Mouse (Mus musculus) heart, embryonic 14.5 days (tissue): ENCODE data around the gene 4430402I18Rik. TPM values are rescaled to one million over a fixed set of nuclear protein-coding genes. Genes with fewer than 3 reads are reported as not detected.

Source experiments
- ATAC-seq: fragments of 200-750 bp; cut with Nextera tagmentation; 2 replicates; pipeline ENCODE4 v1.8.0; 2017; ENCODE audit warnings: low read depth, moderate TSS enrichment; ENCODE audit not compliant: insufficient number of reproducible peaks, insufficient read depth, low FRiP score
- H3K27ac ChIP-seq, 2 experiments: fragments of 200-500 bp in 1 of 2; fragments of 300-500 bp in 1 of 2; sonication (generic) in 1 of 2; replicated peaks in 1 of 2; 2 replicates each; pipeline ENCODE4 v1.5.1; 2012 to 2014; ENCODE audit warnings: low read depth in 2 of 2, low read length in 2 of 2, control low read depth in 1 of 2, mild to moderate bottlenecking in 1 of 2, mixed read lengths in 1 of 2; ENCODE audit not compliant: control insufficient read depth in 1 of 2, insufficient read depth in 1 of 2
- H3K27me3 ChIP-seq: fragments of 300-500 bp; sonication (generic); 2 replicates; pipeline ENCODE4 v1.6.1; 2014; ENCODE audit warnings: mild to moderate bottlenecking, low read length, control low read depth; ENCODE audit not compliant: control insufficient read depth, insufficient read depth
- H3K36me3 ChIP-seq: fragments of 300-500 bp; sonication (generic); 2 replicates; pipeline ENCODE4 v1.6.1; 2014; ENCODE audit warnings: mild to moderate bottlenecking, control low read depth, low read length, mixed read lengths; ENCODE audit not compliant: control insufficient read depth, insufficient read depth
- H3K4me1 ChIP-seq, 2 experiments: fragments of 200-500 bp in 1 of 2; fragments of 300-500 bp in 1 of 2; sonication (generic) in 1 of 2; 2 replicates each; pipeline ENCODE4 v1.6.1; 2012 to 2014; ENCODE audit warnings: low read length in 2 of 2, control low read depth in 1 of 2, mixed read lengths in 1 of 2; ENCODE audit not compliant: control insufficient read depth in 2 of 2, insufficient read depth in 2 of 2
- H3K4me2 ChIP-seq: fragments of 300-500 bp; sonication (generic); 2 replicates; pipeline ENCODE4 v1.6.1; 2014; ENCODE audit warnings: mild to moderate bottlenecking, low read length
- H3K4me3 ChIP-seq, 2 experiments: fragments of 200-500 bp in 1 of 2; fragments of 300-500 bp in 1 of 2; sonication (generic) in 1 of 2; 2 replicates each; pipeline ENCODE4 v1.5.1; 2012 to 2014; ENCODE audit warnings: low read length in 2 of 2, mild to moderate bottlenecking in 2 of 2, control low read depth in 1 of 2, low read depth in 1 of 2, moderate library complexity in 1 of 2; ENCODE audit not compliant: control insufficient read depth in 1 of 2, insufficient read depth in 1 of 2
- H3K9ac ChIP-seq: fragments of 300-500 bp; sonication (generic); 2 replicates; pipeline ENCODE4 v1.6.1; 2014; ENCODE audit warnings: mild to moderate bottlenecking, low read length
- H3K9me3 ChIP-seq: fragments of 300-500 bp; sonication (generic); 2 replicates; pipeline ENCODE4 v1.6.1; 2016; ENCODE audit warnings: low read length, control low read depth; ENCODE audit not compliant: control insufficient read depth
- WGBS: fragments of 180-500 bp; shearing (Covaris S2); extraction: QIAGEN DNeasy Blood & Tissue Kit; methylation state at CpG from one replicate; pipeline ENCODE4 v1.1.7; 2014; 5-methylcytosine and 5-hydroxymethylcytosine counted together
- polyA plus RNA-seq: library from polyadenylated mRNA; unstranded; fragments of >200 nt; fragmentation: Nextera tagmentation; extraction: Ambion mirVana; gene quantifications from 2 replicates; pipeline ENCODE4 v1.2.1, GENCODE M21; 2014

The 4430402I18Rik gene
- polyA plus RNA-seq, 1 experiment from 2014 or later = 8.2 TPM

- peak within 1 kb of the TSS; percentile 71 for H3K4me2 ChIP-seq
- peak within 1 kb of the TSS; percentile 87 for H3K9ac ChIP-seq
- under 1% methylated on average over 37 of the region's 37 CpGs for WGBS
- peaks cover 0 to 15% of the 10 kb centered on the region in 2 experiments; a peak in 2 of 4 replicates for H3K4me1 ChIP-seq
- no peaks in the 10 kb centered on the region for H3K27me3 ChIP-seq
- peak; percentile 97 for ATAC-seq
- H3K4me3 ChIP-seq = peak within 1 kb of the TSS; percentile 70 to 91
- peak within 1 kb of the TSS; percentile 94 to 97 for H3K27ac ChIP-seq
- H3K36me3 ChIP-seq = peaks cover 19% of the 10 kb centered on the region
- H3K9me3 ChIP-seq = no peaks in the 10 kb centered on the region
Measured at GRCm38 (mm10) chr19:28990194-28990589, 22.6 kb upstream of the 4430402I18Rik start, which contains the start of gene Cdc37l1. Gene Cdc37l1, plus strand, starts transcription at chr19:28990352.

- WGBS = 51% methylated on average over 8 of the region's 8 CpGs
- H3K36me3 ChIP-seq = peaks cover 12% of the 10 kb centered on the region
- peaks cover 0 to 15% of the 10 kb centered on the region in 2 experiments; a peak in 2 of 4 replicates for H3K4me1 ChIP-seq
- H3K4me2 ChIP-seq = peak overlapping the region; percentile 64
- peak overlapping the region; percentile 70 to 91; a peak in 3 of 4 replicates for H3K4me3 ChIP-seq
- H3K27ac ChIP-seq = peak overlapping the region; percentile 94 to 97
- no peak for ATAC-seq
- peak overlapping the region; percentile 87 for H3K9ac ChIP-seq
- no peaks in the 10 kb centered on the region for H3K9me3 ChIP-seq
- H3K27me3 ChIP-seq = no peaks in the 10 kb centered on the region
Measured at GRCm38 (mm10) chr19:28989515-28989914, 21.9 kb upstream of the 4430402I18Rik start.

- no peak for ATAC-seq
- H3K9me3 ChIP-seq = no peaks in the 10 kb centered on the region
- H3K4me2 ChIP-seq = no peak overlapping the region
- 71% methylated on average over 7 of the region's 7 CpGs for WGBS
- no peak overlapping the region for H3K27ac ChIP-seq
- H3K36me3 ChIP-seq = no peaks in the 10 kb centered on the region
- H3K9ac ChIP-seq = no peak overlapping the region
- no peak overlapping the region for H3K4me3 ChIP-seq
- no peaks in the 10 kb centered on the region for H3K4me1 ChIP-seq
- no peaks in the 10 kb centered on the region for H3K27me3 ChIP-seq
Measured at GRCm38 (mm10) chr19:28982617-28983016, 15.0 kb upstream of the 4430402I18Rik start.

GRCm38 (mm10) chr19:28974862-28975611 lies 7.4 kb upstream of the 4430402I18Rik start:
- Histone ChIP-seq H3K27ac (no peak overlapping the region), H3K4me3 (peak overlapping the region; percentile 44 to 46), H3K4me1 (no peaks in the 10 kb centered on the region), H3K36me3 (no peaks in the 10 kb centered on the region), H3K9ac (peak overlapping the region; percentile 31; the same call in 1 of the 2 replicates), H3K4me2 (peak overlapping the region; percentile 77), H3K9me3 (no peaks in the 10 kb centered on the region), H3K27me3 (no peaks in the 10 kb centered on the region)
- no peak for ATAC-seq
- WGBS = 14% methylated on average over 35 of the region's 35 CpGs

GRCm38 (mm10) chr19:28970251-28970650 lies 2.7 kb upstream of the 4430402I18Rik start:
- 47% methylated on average over 11 of the region's 11 CpGs for WGBS
- ATAC-seq = no peak
- Histone ChIP-seq H3K36me3 (no peaks in the 10 kb centered on the region), H3K27ac (no peak overlapping the region), H3K4me3 (no peak overlapping the region), H3K4me1 (peaks cover 2 to 11% of the 10 kb centered on the region in 2 experiments; a peak in 2 of 4 replicates), H3K4me2 (peak overlapping the region; percentile 6; the same call in 1 of the 2 replicates), H3K9ac (no peak overlapping the region), H3K27me3 (no peaks in the 10 kb centered on the region), H3K9me3 (no peaks in the 10 kb centered on the region)

- H3K4me1 ChIP-seq = peaks cover 6 to 20% of the 10 kb centered on the region in 2 experiments
- H3K4me2 ChIP-seq = no peak overlapping the region
- H3K36me3 ChIP-seq = no peaks in the 10 kb centered on the region
- H3K9me3 ChIP-seq = no peaks in the 10 kb centered on the region
- no peaks in the 10 kb centered on the region for H3K27me3 ChIP-seq
- 80% methylated on average over 5 of the region's 5 CpGs for whole genome bisulfite sequencing
- ATAC-seq = no peak
- no peak overlapping the region for H3K9ac ChIP-seq
- no peak overlapping the region for H3K4me3 ChIP-seq
- H3K27ac ChIP-seq = no peak overlapping the region
Measured at GRCm38 (mm10) chr19:28969231-28969630, 1.6 kb upstream of the 4430402I18Rik start.

GRCm38 (mm10) chr19:28968178-28968577 lies 578 bp upstream of the 4430402I18Rik start:
- no peak overlapping the region for H3K27ac ChIP-seq
- no peak overlapping the region for H3K4me2 ChIP-seq
- H3K36me3 ChIP-seq = no peaks in the 10 kb centered on the region
- no peak for ATAC-seq
- 75% methylated on average over 4 of the region's 4 CpGs for WGBS
- H3K27me3 ChIP-seq = no peaks in the 10 kb centered on the region
- no peak overlapping the region for H3K4me3 ChIP-seq
- no peak overlapping the region for H3K9ac ChIP-seq
- peaks cover 6 to 24% of the 10 kb centered on the region in 2 experiments for H3K4me1 ChIP-seq
- H3K9me3 ChIP-seq = no peaks in the 10 kb centered on the region
